Mouse (Mus musculus) testis, adult 2 months (tissue): ENCODE results near the gene Sipa1l1.

ENCODE experiments used
- CTCF ChIP-seq: fragments of 200-500 bp; IDR thresholded peaks from 2 replicates; pipeline ENCODE4 v1.5.1; 2012; ENCODE audit warnings: low read depth, mild to moderate bottlenecking, inconsistent platforms, low read length, moderate library complexity; ENCODE audit not compliant: control insufficient read depth, insufficient read depth, insufficient replicate concordance
- POLR2A ChIP-seq: fragments of 200-500 bp; IDR thresholded peaks from 2 replicates; pipeline ENCODE4 v1.6.1; 2012; ENCODE audit warnings: low read depth, mild to moderate bottlenecking, inconsistent platforms, low read length, moderate library complexity; ENCODE audit not compliant: control insufficient read depth

GRCm38 (mm10) chr12:82256012-82256411 lies 86.9 kb downstream of the Sipa1l1 start:
- TF ChIP-seq POLR2A = no peak
- no peak for TF ChIP-seq CTCF
